Mouse (Mus musculus) midbrain, postnatal 0 days (tissue): ENCODE data around the gene Epn1. TPM values are rescaled to one million over a fixed set of nuclear protein-coding genes. Genes with fewer than 3 reads are reported as not detected.
A peak's percentile ranks its signal among the peaks of the same experiment; 100 is the strongest.
"Not testable (repeated sequence)": the region's sequence is repeated elsewhere in the genome, so short reads cannot be mapped to it uniquely, and the experiment has no call there.

ENCODE experiments used
- ATAC-seq: fragments of 200-750 bp; cut with Nextera tagmentation; 2 replicates; pipeline ENCODE4 v1.8.0; 2017; ENCODE audit warnings: moderate number of reproducible peaks, mild to moderate bottlenecking, moderate TSS enrichment, moderate library complexity; ENCODE audit not compliant: low FRiP score
- DNase-seq: peaks from one replicate; pipeline ENCODE4 v3.0.0-alpha.2; 2015; ENCODE audit warnings: low spot score
- H3K27ac ChIP-seq: fragments of 300-500 bp; sonication (generic); 2 replicates; pipeline ENCODE4 v1.5.1; 2014; ENCODE audit warnings: low read depth, mild to moderate bottlenecking, low read length, mixed read lengths
- H3K27me3 ChIP-seq: fragments of 300-500 bp; sonication (generic); 2 replicates; pipeline ENCODE4 v1.6.1; 2014; ENCODE audit warnings: low read length, control low read depth, mixed read lengths; ENCODE audit not compliant: insufficient read depth
- H3K36me3 ChIP-seq: fragments of 300-500 bp; sonication (generic); 2 replicates; pipeline ENCODE4 v1.6.1; 2014; ENCODE audit warnings: low read length, control low read depth, mixed read lengths; ENCODE audit not compliant: insufficient read depth
- H3K4me1 ChIP-seq: fragments of 300-500 bp; sonication (generic); 2 replicates; pipeline ENCODE4 v1.6.1; 2014; ENCODE audit warnings: mild to moderate bottlenecking, control low read depth, antibody characterized with exemption, low read length, mixed read lengths; ENCODE audit not compliant: insufficient read depth
- H3K4me2 ChIP-seq: fragments of 300-500 bp; sonication (generic); 2 replicates; pipeline ENCODE4 v1.6.1; 2014; ENCODE audit warnings: low read depth, mild to moderate bottlenecking, low read length, mixed read lengths; ENCODE audit not compliant: poor library complexity, severe bottlenecking
- H3K4me3 ChIP-seq: fragments of 300-500 bp; sonication (generic); 2 replicates; pipeline ENCODE4 v1.5.1; 2014; ENCODE audit warnings: low read depth, mild to moderate bottlenecking, low read length, moderate library complexity
- H3K9ac ChIP-seq: fragments of 300-500 bp; sonication (generic); replicated peaks from 2 replicates; pipeline ENCODE4 v1.6.1; 2014; ENCODE audit warnings: mild to moderate bottlenecking, low read length, moderate library complexity, mixed read lengths; ENCODE audit not compliant: poor library complexity, severe bottlenecking
- H3K9me3 ChIP-seq: fragments of 300-500 bp; sonication (generic); 2 replicates; pipeline ENCODE4 v1.6.1; 2016; ENCODE audit warnings: low read length, control low read depth
- CTCF ChIP-seq: IDR thresholded peaks from 2 replicates; pipeline ENCODE4 v1.5.1; 2016; ENCODE audit warnings: antibody characterized with exemption, mild to moderate bottlenecking
- WGBS: fragments of 180-500 bp; shearing (Covaris S2); extraction: QIAGEN DNeasy Blood & Tissue Kit; methylation state at CpG from one replicate; pipeline ENCODE4 v1.1.7; 2014; 5-methylcytosine and 5-hydroxymethylcytosine counted together
- polyA plus RNA-seq: library from polyadenylated mRNA; unstranded; fragments of >200 nt; fragmentation: Nextera tagmentation; extraction: Ambion mirVana; gene quantifications from 2 replicates; pipeline ENCODE4 v1.2.1, GENCODE M21; 2015
- total RNA-seq: library from RNA; depleted of rRNA; stranded (reverse); fragments of >200 nt; gene quantifications from 2 replicates; pipeline ENCODE4 v1.2.3, GENCODE M21; 2014

Epn1 gene
- total and polyA plus RNA-seq, 2 experiments from 2014 or later = 130 to 484 TPM

DNA sequence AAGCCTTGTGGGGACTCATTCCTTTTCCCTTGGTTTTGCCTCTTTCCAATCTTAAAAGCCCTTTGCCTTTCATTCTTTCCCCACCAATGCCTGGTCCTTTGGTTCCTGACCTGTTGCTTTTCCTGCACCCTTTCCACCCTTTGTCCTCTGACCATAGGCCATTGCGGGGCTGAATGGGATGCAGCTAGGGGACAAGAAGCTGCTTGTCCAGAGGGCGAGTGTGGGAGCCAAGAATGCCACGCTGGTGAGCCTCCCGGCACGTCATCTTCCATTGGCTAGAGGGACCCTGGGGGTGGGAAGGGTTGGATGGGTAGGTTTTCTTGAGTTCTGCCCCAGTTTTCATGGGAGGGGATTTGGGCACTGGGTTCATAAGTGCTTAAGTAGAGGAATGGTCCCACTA, 5.1 kb upstream of the Epn1 start:
- no peak for ATAC-seq
- Histone ChIP-seq H3K36me3 (peaks cover 73% of the 10 kb centered on the region), H3K4me2 (no peak overlapping the region), H3K4me1 (no peaks in the 10 kb centered on the region), H3K27me3 (no peaks in the 10 kb centered on the region), H3K9ac (no peak overlapping the region), H3K27ac (no peak overlapping the region), H3K4me3 (no peak overlapping the region), H3K9me3 (no peaks in the 10 kb centered on the region)
- no peak for TF ChIP-seq CTCF
- DNase-seq = no peak
- WGBS = 97% methylated on average over 5 of the region's 5 CpGs

DNA sequence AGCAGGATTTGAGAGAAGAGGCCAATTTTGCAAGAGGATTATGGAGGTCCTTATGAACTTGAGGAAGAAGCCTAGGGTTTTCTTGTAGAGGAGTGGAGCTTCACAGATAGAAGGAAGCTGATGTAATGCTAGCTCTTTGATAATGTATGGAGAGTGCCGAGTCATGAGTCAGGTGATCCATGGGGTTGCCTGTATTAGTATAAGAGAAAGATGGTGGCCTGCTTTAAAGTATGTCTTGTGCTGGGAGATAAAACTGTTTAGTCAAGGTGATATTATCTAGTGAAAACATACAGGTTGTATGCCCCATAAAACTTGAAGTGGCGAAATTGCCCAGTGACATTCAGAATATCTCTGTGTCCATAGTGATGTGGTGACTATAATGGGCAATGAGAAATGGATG, 3.1 kb upstream of the Epn1 start:
- Histone ChIP-seq H3K4me3 (no peak overlapping the region), H3K9me3 (no peaks in the 10 kb centered on the region), H3K9ac (no peak overlapping the region), H3K27ac (no peak overlapping the region), H3K36me3 (peaks cover 58% of the 10 kb centered on the region), H3K4me2 (no peak overlapping the region), H3K27me3 (no peaks in the 10 kb centered on the region), H3K4me1 (0 out of 2 replicates have a peak, but pooled peaks cover 5% of the 10 kb centered on the region)
- WGBS = 91% methylated on average over 2 of the region's 2 CpGs
- no peak for TF ChIP-seq CTCF
- no peak for DNase-seq
- ATAC-seq = no peak

GRCm38 (mm10) chr7:5079365-5080009, 548 bp upstream of the Epn1 start:
- ATAC-seq = peak; percentile 29
- WGBS = 49% methylated on average over 10 of the region's 13 CpGs
- H3K4me2 ChIP-seq = peak overlapping the region; percentile 91

DNA sequence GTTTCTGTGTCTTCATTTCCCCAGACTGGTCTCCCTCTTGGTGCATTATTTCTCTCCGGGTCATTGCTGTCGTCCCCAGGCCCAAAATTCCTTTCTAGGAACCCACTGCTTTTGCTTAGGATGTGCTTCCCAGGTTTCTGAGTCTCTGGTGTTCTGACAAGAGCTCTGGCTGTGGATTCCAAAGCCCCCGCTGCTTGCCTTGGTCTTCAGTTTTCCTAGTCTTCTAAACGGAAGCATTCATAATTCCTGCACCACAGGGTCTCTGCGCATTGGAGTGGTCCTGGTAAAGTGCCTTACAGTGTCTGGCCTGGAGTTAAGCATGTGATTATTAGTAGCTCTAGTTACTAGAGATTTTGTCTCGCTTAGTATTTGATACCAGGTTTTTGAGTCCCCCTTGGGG, 780 bp downstream of the Epn1 start:
- H3K4me3 ChIP-seq = peak overlapping the region; percentile 99
- WGBS = 14% methylated on average over 6 of the region's 6 CpGs
- H3K9ac ChIP-seq = peak overlapping the region; percentile 97
- 0 out of 2 replicates have a peak, but pooled peaks cover 7% of the 10 kb centered on the region for H3K4me1 ChIP-seq
- DNase-seq = no peak
- H3K9me3 ChIP-seq = no peaks in the 10 kb centered on the region
- peaks cover 38% of the 10 kb centered on the region for H3K36me3 ChIP-seq
- H3K27ac ChIP-seq = peak overlapping the region; percentile 91
- ATAC-seq = no peak
- no peaks in the 10 kb centered on the region for H3K27me3 ChIP-seq
- H3K4me2 ChIP-seq = peak overlapping the region; percentile 91
- no peak for TF ChIP-seq CTCF

More at GRCm38 (mm10) chr7:5079365-5080009, 548 bp upstream of the Epn1 start:
- DNase-seq, H3K9me3 ChIP-seq, H3K4me1 ChIP-seq, H3K27me3 ChIP-seq: not testable (repeated sequence)
- Histone ChIP-seq H3K4me3 (peak overlapping the region; percentile 99), H3K9ac (0 out of 2 replicates have a peak overlapping the region, but pooled peaks have one; percentile 48), H3K27ac (peak overlapping the region; percentile 91; the same call in 1 of the 2 replicates), H3K36me3 (peaks cover 41% of the 10 kb centered on the region)

- Histone ChIP-seq H3K9me3 (no peaks in the 10 kb centered on the region), H3K36me3 (peaks cover 36% of the 10 kb centered on the region), H3K4me1 (0 out of 2 replicates have a peak, but pooled peaks cover 7% of the 10 kb centered on the region), H3K4me3 (peak overlapping the region; percentile 99), H3K4me2 (peak overlapping the region; percentile 91), H3K9ac (peak overlapping the region; percentile 97), H3K27ac (no peak overlapping the region), H3K27me3 (no peaks in the 10 kb centered on the region)
- DNase-seq (no peak), ATAC-seq (no peak)
- TF ChIP-seq CTCF = no peak
- WGBS = 67% methylated on average over 6 of the region's 6 CpGs
These were observed 1.2 kb downstream of the Epn1 start for GRCm38 (mm10) chr7:5081241-5081640.

DNA sequence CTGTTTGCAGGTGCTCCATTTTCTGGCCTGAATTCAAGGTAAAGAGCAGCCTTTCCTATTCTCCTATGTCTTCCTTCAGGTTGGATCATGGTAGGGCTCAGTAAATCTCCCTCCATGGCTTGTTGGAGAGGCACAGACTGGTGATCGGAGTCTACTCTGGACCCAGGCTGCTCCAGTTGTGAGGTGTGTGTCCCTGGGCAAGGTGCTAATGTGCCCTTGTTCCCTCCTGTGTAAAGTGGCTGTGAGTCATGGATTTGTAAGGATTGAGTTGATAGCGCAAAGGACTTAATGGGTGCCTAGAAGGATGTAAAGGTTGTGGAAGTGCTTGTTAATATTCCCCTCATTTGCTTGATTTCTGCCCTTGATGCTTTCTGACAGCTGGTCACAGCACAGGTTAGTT, 1.9 kb downstream of the Epn1 start:
- WGBS = 96% methylated on average over 2 of the region's 2 CpGs
- H3K27me3 ChIP-seq = no peaks in the 10 kb centered on the region
- no peak for DNase-seq
- H3K36me3 ChIP-seq = peaks cover 33% of the 10 kb centered on the region
- no peak overlapping the region for H3K27ac ChIP-seq
- no peak overlapping the region for H3K4me3 ChIP-seq
- 0 out of 2 replicates have a peak, but pooled peaks cover 7% of the 10 kb centered on the region for H3K4me1 ChIP-seq
- no peak for TF ChIP-seq CTCF
- no peak for ATAC-seq
- H3K4me2 ChIP-seq = peak overlapping the region; percentile 91
- H3K9me3 ChIP-seq = no peaks in the 10 kb centered on the region
- no peak overlapping the region for H3K9ac ChIP-seq
